Mouse (Mus musculus): ENCODE results near the gene Nnmt. TPM values are rescaled to one million over a fixed set of nuclear protein-coding genes. Genes with fewer than 3 reads are reported as not detected.

Nnmt gene
- polyA plus RNA-seq, 1 experiment from 2014 or later = 1.8 TPM

- no peaks in the 10 kb centered on the region for H3K4me1 ChIP-seq (ENCODE audit: control insufficient read depth, insufficient read depth, low read length)
- no peak overlapping the region for H3K27ac ChIP-seq (ENCODE audit: low read length)
- no peaks in the 10 kb centered on the region for H3K9me3 ChIP-seq (ENCODE audit: control insufficient read depth, low read depth, low read length)
- H3K36me3 ChIP-seq (ENCODE audit: control insufficient read depth, insufficient read depth, low read length) = no peaks in the 10 kb centered on the region
- no peak for ATAC-seq (ENCODE audit: insufficient number of reproducible peaks, insufficient read depth, low FRiP score, low read depth)
- no peak overlapping the region for H3K9ac ChIP-seq (replicated peaks; ENCODE audit: low read depth, low read length)
- WGBS = 78% methylated on average over 8 of the region's 8 CpGs
- H3K4me2 ChIP-seq (replicated peaks; ENCODE audit: low read depth, low read length) = no peak overlapping the region
- H3K4me3 ChIP-seq (ENCODE audit: low read depth, low read length) = no peak overlapping the region
- H3K27me3 ChIP-seq (ENCODE audit: control insufficient read depth, insufficient read depth, low read length) = no peaks in the 10 kb centered on the region
Measured at GRCm38 (mm10) chr9:48618111-48618510, 13.2 kb upstream of the Nnmt start.

DNA sequence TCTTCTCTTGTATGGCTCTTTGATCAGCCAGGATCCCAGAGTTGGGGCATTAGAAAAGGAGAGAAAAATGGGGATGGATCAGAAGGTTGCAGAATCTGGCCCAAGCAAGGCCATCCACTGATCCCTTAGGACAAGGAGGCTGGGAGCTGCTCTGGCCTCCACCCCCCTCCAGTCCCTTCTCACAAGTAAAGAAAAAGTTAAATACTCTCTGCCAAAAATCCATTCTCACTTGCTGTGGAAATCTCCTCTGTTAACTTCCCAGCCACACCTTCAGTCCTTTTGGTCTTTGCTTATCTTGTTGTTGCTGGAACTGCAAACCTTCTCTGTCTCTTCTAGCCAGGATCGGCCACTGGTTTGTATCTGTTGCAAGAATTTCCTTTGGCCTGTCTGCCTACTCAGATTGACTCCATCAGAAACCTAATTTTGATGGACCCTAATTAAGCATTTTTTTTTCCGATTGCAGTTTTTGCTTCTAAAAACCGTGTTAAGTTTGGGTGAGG lies 12.6 kb upstream of the Nnmt start:
- 85% methylated on average over 3 of the region's 3 CpGs for WGBS
- no peak overlapping the region for H3K9ac ChIP-seq (replicated peaks; ENCODE audit: low read depth, low read length)
- H3K4me3 ChIP-seq (ENCODE audit: low read depth, low read length) = no peak overlapping the region
- H3K27ac ChIP-seq (ENCODE audit: low read length) = no peak overlapping the region
- H3K4me1 ChIP-seq (ENCODE audit: control insufficient read depth, insufficient read depth, low read length) = no peaks in the 10 kb centered on the region
- no peak overlapping the region for H3K4me2 ChIP-seq (replicated peaks; ENCODE audit: low read depth, low read length)
- no peaks in the 10 kb centered on the region for H3K27me3 ChIP-seq (ENCODE audit: control insufficient read depth, insufficient read depth, low read length)
- ATAC-seq (ENCODE audit: insufficient number of reproducible peaks, insufficient read depth, low FRiP score, low read depth) = no peak
- no peaks in the 10 kb centered on the region for H3K9me3 ChIP-seq (ENCODE audit: control insufficient read depth, low read depth, low read length)
- H3K36me3 ChIP-seq (ENCODE audit: control insufficient read depth, insufficient read depth, low read length) = no peaks in the 10 kb centered on the region

DNA sequence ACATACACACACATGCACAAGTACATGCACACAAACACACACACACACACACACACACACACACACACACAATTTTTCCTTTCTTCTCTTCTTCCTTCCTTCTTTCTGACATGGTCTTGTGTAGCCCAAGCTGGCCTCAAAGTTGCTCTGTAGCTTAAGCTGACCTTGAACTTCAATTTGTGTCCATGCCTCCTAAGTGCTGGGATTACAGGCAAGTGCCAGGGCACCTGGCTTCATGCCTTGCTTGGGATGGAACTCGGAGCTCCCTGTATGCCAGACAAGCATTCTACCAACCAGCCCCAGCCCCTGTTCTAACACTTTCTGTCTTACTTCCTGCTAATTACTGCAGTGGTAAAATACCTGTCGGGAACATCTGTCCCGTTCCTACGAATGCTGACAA lies 8.3 kb upstream of the Nnmt start:
- Histone ChIP-seq H3K27me3 (ENCODE audit: control insufficient read depth, insufficient read depth, low read length) (no peaks in the 10 kb centered on the region), H3K4me1 (ENCODE audit: control insufficient read depth, insufficient read depth, low read length) (no peaks in the 10 kb centered on the region), H3K4me3 (ENCODE audit: low read depth, low read length) (no peak overlapping the region), H3K4me2 (replicated peaks; ENCODE audit: low read depth, low read length) (no peak overlapping the region), H3K9ac (replicated peaks; ENCODE audit: low read depth, low read length) (no peak overlapping the region), H3K27ac (ENCODE audit: low read length) (no peak overlapping the region), H3K9me3 (ENCODE audit: control insufficient read depth, low read depth, low read length) (no peaks in the 10 kb centered on the region), H3K36me3 (ENCODE audit: control insufficient read depth, insufficient read depth, low read length) (no peaks in the 10 kb centered on the region)
- WGBS = 81% methylated on average over 4 of the region's 4 CpGs
- no peak for ATAC-seq (ENCODE audit: insufficient number of reproducible peaks, insufficient read depth, low FRiP score, low read depth)

DNA sequence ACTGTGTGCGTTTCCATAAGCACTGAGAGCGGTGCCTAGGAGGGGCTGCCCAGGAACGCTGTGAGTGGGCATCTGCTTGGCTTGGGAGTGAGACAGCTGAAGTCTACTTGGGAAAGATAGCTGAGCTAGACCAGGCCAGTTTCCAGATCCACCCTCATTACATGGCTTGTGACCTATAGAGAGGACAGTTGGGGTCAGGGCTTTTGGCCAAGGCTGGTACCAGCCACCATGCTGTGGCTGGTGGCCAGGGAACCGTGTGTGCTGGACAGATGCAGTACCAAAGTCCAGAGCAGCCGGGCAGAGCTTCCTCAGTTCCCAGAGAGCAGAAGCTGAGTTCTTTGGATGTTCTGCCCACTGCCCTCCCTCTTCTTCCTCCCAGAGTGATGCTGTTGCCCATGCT lies 7.6 kb upstream of the Nnmt start:
- Histone ChIP-seq H3K9ac (replicated peaks; ENCODE audit: low read depth, low read length) (no peak overlapping the region), H3K27ac (ENCODE audit: low read length) (no peak overlapping the region), H3K36me3 (ENCODE audit: control insufficient read depth, insufficient read depth, low read length) (no peaks in the 10 kb centered on the region), H3K4me3 (ENCODE audit: low read depth, low read length) (no peak overlapping the region), H3K4me1 (ENCODE audit: control insufficient read depth, insufficient read depth, low read length) (no peaks in the 10 kb centered on the region), H3K4me2 (replicated peaks; ENCODE audit: low read depth, low read length) (no peak overlapping the region), H3K27me3 (ENCODE audit: control insufficient read depth, insufficient read depth, low read length) (no peaks in the 10 kb centered on the region), H3K9me3 (ENCODE audit: control insufficient read depth, low read depth, low read length) (no peaks in the 10 kb centered on the region)
- WGBS = 89% methylated on average over 5 of the region's 5 CpGs
- no peak for ATAC-seq (ENCODE audit: insufficient number of reproducible peaks, insufficient read depth, low FRiP score, low read depth)

- no peak for ATAC-seq (ENCODE audit: insufficient number of reproducible peaks, insufficient read depth, low FRiP score, low read depth)
- H3K9me3 ChIP-seq (ENCODE audit: control insufficient read depth, low read depth, low read length) = no peaks in the 10 kb centered on the region
- H3K36me3 ChIP-seq (ENCODE audit: control insufficient read depth, insufficient read depth, low read length) = no peaks in the 10 kb centered on the region
- no peak overlapping the region for H3K4me2 ChIP-seq (replicated peaks; ENCODE audit: low read depth, low read length)
- no peak overlapping the region for H3K4me3 ChIP-seq (ENCODE audit: low read depth, low read length)
- no peak overlapping the region for H3K27ac ChIP-seq (ENCODE audit: low read length)
- WGBS = 8% methylated on average over 1 of the region's 1 CpGs
- H3K9ac ChIP-seq (replicated peaks; ENCODE audit: low read depth, low read length) = no peak overlapping the region
- H3K27me3 ChIP-seq (ENCODE audit: control insufficient read depth, insufficient read depth, low read length) = no peaks in the 10 kb centered on the region
- no peaks in the 10 kb centered on the region for H3K4me1 ChIP-seq (ENCODE audit: control insufficient read depth, insufficient read depth, low read length)
Measured at GRCm38 (mm10) chr9:48611032-48611431, 6.1 kb upstream of the Nnmt start.

DNA sequence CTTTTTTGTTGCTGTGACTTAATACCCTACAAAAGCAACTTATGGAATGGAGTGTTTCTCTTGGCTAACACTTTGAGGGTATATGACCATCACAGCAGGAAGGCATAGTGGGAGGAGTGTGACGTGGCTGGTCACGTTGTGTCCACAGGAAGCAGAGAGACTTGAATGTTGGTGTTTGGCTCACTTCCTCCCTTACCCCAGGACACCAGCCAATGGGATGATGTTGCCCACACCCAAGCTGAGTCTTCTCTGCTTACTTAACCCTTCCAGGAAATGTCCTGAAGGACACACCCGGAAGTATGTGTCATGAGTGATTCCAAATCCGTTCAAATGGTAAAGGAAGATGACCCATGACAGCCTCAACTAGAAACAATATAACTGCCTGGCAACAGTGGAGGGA lies 4.8 kb upstream of the Nnmt start:
- Histone ChIP-seq H3K36me3 (ENCODE audit: control insufficient read depth, insufficient read depth, low read length) (no peaks in the 10 kb centered on the region), H3K4me1 (ENCODE audit: control insufficient read depth, insufficient read depth, low read length) (peaks cover 3% of the 10 kb centered on the region; the same call in 1 of the 2 replicates), H3K4me3 (ENCODE audit: low read depth, low read length) (no peak overlapping the region), H3K9me3 (ENCODE audit: control insufficient read depth, low read depth, low read length) (no peaks in the 10 kb centered on the region), H3K27me3 (ENCODE audit: control insufficient read depth, insufficient read depth, low read length) (no peaks in the 10 kb centered on the region), H3K9ac (replicated peaks; ENCODE audit: low read depth, low read length) (no peak overlapping the region), H3K27ac (ENCODE audit: low read length) (no peak overlapping the region), H3K4me2 (replicated peaks; ENCODE audit: low read depth, low read length) (no peak overlapping the region)
- no peak for ATAC-seq (ENCODE audit: insufficient number of reproducible peaks, insufficient read depth, low FRiP score, low read depth)
- 70% methylated on average over 4 of the region's 4 CpGs for WGBS

- WGBS = 71% methylated on average over 7 of the region's 7 CpGs
- H3K4me2 ChIP-seq (replicated peaks; ENCODE audit: low read depth, low read length) = no peak overlapping the region
- no peak overlapping the region for H3K9ac ChIP-seq (replicated peaks; ENCODE audit: low read depth, low read length)
Measured at GRCm38 (mm10) chr9:48607417-48607816, 2.5 kb upstream of the Nnmt start.

GRCm38 (mm10) chr9:48606171-48606570 lies 1.2 kb upstream of the Nnmt start:
- H3K9me3 ChIP-seq (ENCODE audit: control insufficient read depth, low read depth, low read length) = no peaks in the 10 kb centered on the region
- WGBS = 90% methylated on average over 7 of the region's 7 CpGs
- H3K4me3 ChIP-seq (ENCODE audit: low read depth, low read length) = no peak overlapping the region
- no peaks in the 10 kb centered on the region for H3K27me3 ChIP-seq (ENCODE audit: control insufficient read depth, insufficient read depth, low read length)
- no peak overlapping the region for H3K4me2 ChIP-seq (replicated peaks; ENCODE audit: low read depth, low read length)
- ATAC-seq (ENCODE audit: insufficient number of reproducible peaks, insufficient read depth, low FRiP score, low read depth) = no peak
- peaks cover 3% of the 10 kb centered on the region; the same call in 1 of the 2 replicates for H3K4me1 ChIP-seq (ENCODE audit: control insufficient read depth, insufficient read depth, low read length)
- no peak overlapping the region for H3K27ac ChIP-seq (ENCODE audit: low read length)
- no peaks in the 10 kb centered on the region for H3K36me3 ChIP-seq (ENCODE audit: control insufficient read depth, insufficient read depth, low read length)
- H3K9ac ChIP-seq (replicated peaks; ENCODE audit: low read depth, low read length) = no peak overlapping the region

More at GRCm38 (mm10) chr9:48607417-48607816, 2.5 kb upstream of the Nnmt start:
- no peak for ATAC-seq (ENCODE audit: insufficient number of reproducible peaks, insufficient read depth, low FRiP score, low read depth)
- Histone ChIP-seq H3K9me3 (ENCODE audit: control insufficient read depth, low read depth, low read length) (no peaks in the 10 kb centered on the region), H3K36me3 (ENCODE audit: control insufficient read depth, insufficient read depth, low read length) (no peaks in the 10 kb centered on the region), H3K4me3 (ENCODE audit: low read depth, low read length) (no peak overlapping the region), H3K27me3 (ENCODE audit: control insufficient read depth, insufficient read depth, low read length) (no peaks in the 10 kb centered on the region), H3K27ac (ENCODE audit: low read length) (no peak overlapping the region), H3K4me1 (ENCODE audit: control insufficient read depth, insufficient read depth, low read length) (peaks cover 3% of the 10 kb centered on the region; the same call in 1 of the 2 replicates)

- 90% methylated on average over 5 of the region's 5 CpGs for WGBS
- no peak overlapping the region for H3K4me3 ChIP-seq (ENCODE audit: low read depth, low read length)
- H3K9ac ChIP-seq (replicated peaks; ENCODE audit: low read depth, low read length) = no peak overlapping the region
- H3K27ac ChIP-seq (ENCODE audit: low read length) = no peak overlapping the region
- H3K36me3 ChIP-seq (ENCODE audit: control insufficient read depth, insufficient read depth, low read length) = no peaks in the 10 kb centered on the region
- H3K4me2 ChIP-seq (replicated peaks; ENCODE audit: low read depth, low read length) = no peak overlapping the region
- ATAC-seq (ENCODE audit: insufficient number of reproducible peaks, insufficient read depth, low FRiP score, low read depth) = no peak
- H3K9me3 ChIP-seq (ENCODE audit: control insufficient read depth, low read depth, low read length) = no peaks in the 10 kb centered on the region
- H3K4me1 ChIP-seq (ENCODE audit: control insufficient read depth, insufficient read depth, low read length) = peaks cover 3% of the 10 kb centered on the region; the same call in 1 of the 2 replicates
- H3K27me3 ChIP-seq (ENCODE audit: control insufficient read depth, insufficient read depth, low read length) = no peaks in the 10 kb centered on the region
Measured at GRCm38 (mm10) chr9:48605697-48606096, 744 bp upstream of the Nnmt start.
